Mouse (Mus musculus): Measurements from ENCODE around the gene Usp21.
A peak's percentile ranks its signal among the peaks of the same experiment; 100 is the strongest.

Gene Usp21

GRCm38 (mm10) chr1:171283188-171284160 lies 4.3 kb downstream of the Usp21 start:
- no peak for DNase-seq

- DNase-seq = no peak
Measured at GRCm38 (mm10) chr1:171282086-171282805, 5.5 kb downstream of the Usp21 start.

GRCm38 (mm10) chr1:171281528-171281923 lies 6.3 kb downstream of the Usp21 start:
- peak; percentile 91 for DNase-seq

GRCm38 (mm10) chr1:171280916-171281527 lies 6.8 kb downstream of the Usp21 start, which contains the start of gene Ppox:
Ppox (minus strand) TSS chr1:171281186.
- peak; percentile 92 for DNase-seq

- peak; percentile 49 for DNase-seq
Measured at GRCm38 (mm10) chr1:171280250-171280915, 7.4 kb downstream of the Usp21 start.

GRCm38 (mm10) chr1:171279721-171280120 lies 8.1 kb downstream of the Usp21 start:
- DNase-seq = no peak

GRCm38 (mm10) chr1:171279012-171279705 lies 8.6 kb downstream of the Usp21 start:
- no peak for DNase-seq

GRCm38 (mm10) chr1:171278436-171278835 lies 9.4 kb downstream of the Usp21 start:
- DNase-seq = no peak

GRCm38 (mm10) chr1:171277736-171278135 lies 10.1 kb downstream of the Usp21 start:
- DNase-seq = no peak

GRCm38 (mm10) chr1:171276110-171276748 lies 11.6 kb downstream of the Usp21 start:
- no peak for DNase-seq

GRCm38 (mm10) chr1:171275144-171275734 lies 12.6 kb downstream of the Usp21 start:
- no peak for DNase-seq

- no peak for DNase-seq
Measured at GRCm38 (mm10) chr1:171274171-171274570, 13.6 kb downstream of the Usp21 start.

GRCm38 (mm10) chr1:171272086-171272485 lies 15.7 kb downstream of the Usp21 start:
- no peak for DNase-seq

- DNase-seq = no peak
Measured at GRCm38 (mm10) chr1:171271622-171272021, 16.2 kb downstream of the Usp21 start.

GRCm38 (mm10) chr1:171271196-171271595 lies 16.6 kb downstream of the Usp21 start:
- DNase-seq = no peak

- peak; percentile 76 for DNase-seq
Measured at GRCm38 (mm10) chr1:171270573-171270900, 17.3 kb downstream of the Usp21 start.

GRCm38 (mm10) chr1:171269848-171270572 lies 17.8 kb downstream of the Usp21 start, which contains the start of gene B4galt3:
B4galt3 (plus strand) TSS chr1:171270328.
- DNase-seq = peak; percentile 99

GRCm38 (mm10) chr1:171268341-171268740 lies 19.4 kb downstream of the Usp21 start:
- DNase-seq = no peak

- no peak for DNase-seq
Measured at GRCm38 (mm10) chr1:171265971-171266744, 21.6 kb downstream of the Usp21 start.

Measured in kidney, adult 18-20 months (tissue).